Mouse (Mus musculus): ENCODE data around the gene Kcnh7. TPM values are rescaled to one million over a fixed set of nuclear protein-coding genes. Genes with fewer than 3 reads are reported as not detected.
A peak's percentile ranks its signal among the peaks of the same experiment; 100 is the strongest.

Gene Kcnh7
- total RNA-seq, 2 experiments from 2014 or later: 0.06 to 0.31 TPM

DNA sequence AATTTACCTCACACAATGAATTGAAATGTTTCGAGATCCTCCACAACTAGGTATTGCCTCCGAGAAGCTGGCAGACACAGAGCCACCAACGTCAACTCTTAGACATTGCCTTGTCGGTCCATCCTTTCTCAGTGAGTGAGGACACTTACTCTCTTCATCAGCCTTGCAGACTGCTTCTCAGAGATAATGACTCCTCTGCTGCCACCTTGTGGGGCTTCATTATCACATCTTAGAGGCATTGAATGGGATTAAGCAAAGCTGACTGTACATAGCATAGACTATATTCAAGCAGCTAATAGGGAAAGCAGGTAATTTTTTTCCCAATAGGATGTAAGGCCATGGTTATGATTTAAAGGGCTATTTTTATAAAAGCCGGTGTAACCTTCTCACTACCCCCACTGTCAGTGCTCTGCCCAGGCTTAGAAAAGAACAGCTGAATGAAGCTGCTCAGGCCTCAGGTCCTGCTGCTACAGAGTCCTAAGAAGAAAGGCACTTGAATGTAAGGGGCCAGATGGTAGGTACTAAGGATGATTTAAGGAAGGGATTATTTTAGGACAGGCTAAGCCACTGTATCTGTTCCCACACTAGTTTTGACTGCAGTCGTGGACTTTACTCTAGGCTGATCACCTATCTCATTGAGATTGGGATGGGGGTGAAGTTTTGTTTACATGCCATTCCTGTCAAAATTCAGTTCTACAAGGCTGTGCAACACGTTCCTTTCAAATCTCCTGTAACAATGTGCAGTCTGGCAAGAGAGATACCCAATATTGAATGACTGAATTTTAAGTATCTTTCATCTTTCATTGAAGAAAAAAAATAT is 529.4 kb downstream of the Kcnh7 start:
- intact Hi-C loops (cut with DNase I): no loop called here
- no peak for DNase-seq (ENCODE audit: low spot score)

- DNase-seq (ENCODE audit: low spot score): no peak
- intact Hi-C loops (cut with DNase I): no loop called here
Observed at GRCm38 (mm10) chr2:62652466-62652865, 531.6 kb downstream of the Kcnh7 start.

DNA sequence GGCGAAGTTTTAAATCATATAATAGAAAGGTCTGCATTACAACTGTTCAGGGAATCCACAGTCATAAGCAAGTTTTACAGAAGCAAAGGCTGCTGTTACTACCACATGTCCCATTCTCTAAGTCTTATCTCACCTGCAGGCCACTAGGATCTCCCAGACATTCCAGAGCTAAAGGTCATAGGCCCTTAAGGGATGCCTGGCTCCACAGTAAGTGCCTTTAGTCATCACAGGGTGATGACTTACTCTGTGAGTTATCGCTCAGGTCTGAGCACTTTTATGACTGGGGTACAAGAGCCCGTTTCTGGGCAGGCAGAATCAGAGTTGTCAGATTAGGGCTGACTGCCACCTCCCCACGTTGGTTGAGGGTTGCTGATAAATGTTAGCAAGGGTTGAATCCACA is 532.2 kb downstream of the Kcnh7 start:
- intact Hi-C loops (cut with DNase I): no loop called here
- DNase-seq (ENCODE audit: low spot score): no peak

GRCm38 (mm10) chr2:62646671-62647289 is 537.3 kb downstream of the Kcnh7 start:
- intact Hi-C loops (cut with DNase I): loop anchor here (5.0 kb wide), 1 partner anchor 806 kb away; no protein-coding TSS in a partner anchor
- no peak for DNase-seq (ENCODE audit: low spot score)

GRCm38 (mm10) chr2:62646014-62646645 is 538.0 kb downstream of the Kcnh7 start, which contains the start of gene Ifih1:
Gene Ifih1, minus strand, starts transcription at chr2:62646255.
- intact Hi-C loops (cut with DNase I): loop anchor here (5.0 kb wide), 1 partner anchor 806 kb away; no protein-coding TSS in a partner anchor
- DNase-seq (ENCODE audit: low spot score): peak; percentile 39

DNA sequence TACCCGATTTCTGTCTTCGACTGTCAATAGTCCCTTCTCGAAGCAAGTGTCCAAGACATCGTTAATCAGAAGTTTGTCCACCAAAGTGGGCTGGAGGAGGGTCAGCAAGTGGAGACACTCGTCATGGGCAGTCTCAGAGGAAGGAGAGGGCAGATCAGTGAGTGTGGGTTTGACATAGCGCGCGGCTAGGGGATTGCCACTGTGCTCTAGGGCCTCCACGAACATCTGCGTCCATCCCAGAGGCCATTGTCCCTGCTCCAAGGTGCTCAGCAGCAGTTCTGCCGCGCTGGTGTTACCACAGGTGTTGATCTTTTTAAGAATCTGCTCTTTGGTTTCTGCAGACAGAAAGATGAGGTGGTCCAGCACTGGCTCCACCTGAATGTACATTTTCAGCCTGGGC is 538.6 kb downstream of the Kcnh7 start:
- DNase-seq (ENCODE audit: low spot score): no peak
- intact Hi-C loops (cut with DNase I): loop anchor here (5.0 kb wide), 1 partner anchor 807 kb away; no protein-coding TSS in a partner anchor

GRCm38 (mm10) chr2:62644891-62645290 is 539.2 kb downstream of the Kcnh7 start:
- DNase-seq (ENCODE audit: low spot score): no peak
- intact Hi-C loops (cut with DNase I): loop anchor here (5.0 kb wide), 1 partner anchor 807 kb away; no protein-coding TSS in a partner anchor
